Mouse (Mus musculus): ENCODE measurements around the gene 2510009E07Rik. TPM values are rescaled to one million over a fixed set of nuclear protein-coding genes. Genes with fewer than 3 reads are reported as not detected.

The 2510009E07Rik gene
- total and polyA plus RNA-seq, 2 experiments from 2014 or later: 20.0 to 32.2 TPM

DNA sequence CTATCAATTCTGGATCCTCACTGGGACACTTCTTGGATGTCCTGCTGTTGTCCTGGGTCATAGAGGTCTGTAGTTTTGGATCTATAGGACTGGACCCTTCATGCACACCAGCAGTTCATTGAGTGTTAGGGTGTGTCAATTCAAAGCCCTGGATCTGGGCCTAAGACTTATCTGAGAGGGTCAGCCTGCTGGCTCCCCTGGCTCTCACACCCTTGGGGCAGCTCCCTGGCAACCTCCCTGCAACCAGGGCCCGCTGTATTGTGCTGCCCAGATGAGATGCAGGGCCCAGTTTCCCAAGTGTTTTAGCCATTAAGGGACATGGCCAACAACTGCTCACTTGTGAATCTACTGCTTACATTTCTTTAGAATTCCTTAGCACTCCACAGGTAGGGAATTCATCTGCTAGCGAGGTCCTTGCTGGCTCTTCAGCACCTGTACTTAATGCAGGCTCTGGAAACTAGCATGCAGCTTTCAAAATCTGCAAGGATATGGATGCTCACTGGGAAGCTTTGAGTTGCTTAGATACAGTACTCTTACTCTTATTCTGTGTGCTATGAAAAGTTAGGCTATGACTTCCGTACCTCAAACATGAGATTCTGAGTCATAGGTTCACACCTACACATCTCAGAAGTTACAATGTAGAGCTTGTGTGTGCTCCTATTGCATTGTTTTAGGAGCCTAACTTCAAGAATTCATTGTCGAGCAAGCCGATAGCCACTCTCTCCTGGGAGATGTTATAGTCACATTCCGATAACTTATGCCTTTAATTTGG, 88.0 kb downstream of the 2510009E07Rik start:
- WGBS: 61% methylated on average over 6 of the region's 6 CpGs

DNA sequence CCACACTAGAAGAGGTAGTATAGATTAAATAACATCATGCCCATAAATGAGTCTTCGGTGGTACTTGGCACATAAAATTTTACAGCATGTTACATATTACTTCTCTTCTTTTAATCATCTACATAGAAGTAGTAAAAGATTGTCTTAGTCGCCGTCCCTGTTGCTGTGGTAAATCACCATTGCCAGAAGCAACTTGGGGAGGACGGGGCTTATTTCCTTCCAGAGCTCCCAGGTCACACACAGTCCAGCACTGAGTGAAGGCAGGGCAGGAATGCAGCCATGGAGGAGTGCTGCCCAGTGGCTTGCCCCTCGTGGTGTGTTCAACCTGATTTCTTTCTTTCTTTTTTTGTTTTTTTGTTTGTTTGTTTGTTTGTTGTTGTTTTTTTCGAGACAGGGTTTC, 90.1 kb downstream of the 2510009E07Rik start:
- Histone ChIP-seq H3K27ac (ENCODE audit: low read depth) (no peak overlapping the region), H3K9ac (replicated peaks; ENCODE audit: low read depth, low read length) (no peak overlapping the region), H3K4me1 (ENCODE audit: control insufficient read depth, insufficient read depth) (peaks cover 34% of the 10 kb centered on the region), H3K4me3 (ENCODE audit: low read depth, low read length) (no peak overlapping the region), H3K36me3 (replicated peaks; ENCODE audit: control insufficient read depth, insufficient read depth, low read length) (no peaks in the 10 kb centered on the region), H3K4me2 (ENCODE audit: low read depth, low read length) (no peak overlapping the region), H3K27me3 (ENCODE audit: control insufficient read depth, insufficient read depth, low read length) (no peaks in the 10 kb centered on the region), H3K9me3 (replicated peaks; ENCODE audit: control insufficient read depth, low read length) (no peaks in the 10 kb centered on the region)
- ATAC-seq (ENCODE audit: insufficient read depth, low read depth) (no peak), DNase-seq (ENCODE audit: low spot score) (no peak)
- no peak for TF ChIP-seq EP300 (IDR thresholded peaks at IDR 0.05; ENCODE audit: low read depth)
- TF ChIP-seq CTCF (IDR thresholded peaks at IDR 0.05; ENCODE audit: low read depth): no peak
- 80% methylated on average over 6 of the region's 6 CpGs for WGBS

More for the DNA sequence above, 88.0 kb downstream of the 2510009E07Rik start:
- Histone ChIP-seq H3K4me2 (ENCODE audit: low read depth, low read length) (no peak overlapping the region), H3K9me3 (replicated peaks; ENCODE audit: control insufficient read depth, low read length) (no peaks in the 10 kb centered on the region), H3K36me3 (replicated peaks; ENCODE audit: control insufficient read depth, insufficient read depth, low read length) (no peaks in the 10 kb centered on the region), H3K4me1 (ENCODE audit: control insufficient read depth, insufficient read depth) (peaks cover 34% of the 10 kb centered on the region), H3K27me3 (ENCODE audit: control insufficient read depth, insufficient read depth, low read length) (no peaks in the 10 kb centered on the region), H3K27ac (ENCODE audit: low read depth) (no peak overlapping the region; the same call in 1 of the 2 replicates), H3K4me3 (ENCODE audit: low read depth, low read length) (no peak overlapping the region), H3K9ac (replicated peaks; ENCODE audit: low read depth, low read length) (no peak overlapping the region)
- TF ChIP-seq EP300 (IDR thresholded peaks at IDR 0.05; ENCODE audit: low read depth): no peak
- no peak for TF ChIP-seq CTCF (IDR thresholded peaks at IDR 0.05; ENCODE audit: low read depth)
- no peak for ATAC-seq (ENCODE audit: insufficient read depth, low read depth)
- DNase-seq (ENCODE audit: low spot score): no peak

Other genes with a start within 250 kb of the 2510009E07Rik start
- gene Ehhadh, start 93.1 kb upstream of the 2510009E07Rik start, total RNA-seq (2014; rRNA removed; ENCODE audit: low replicate concordance): 3.8 and 6.5 TPM in 2 replicates
- gene Ehhadh, start 93.1 kb upstream of the 2510009E07Rik start, polyA plus RNA-seq (2015; fragmentation: Nextera tagmentation; extraction: Ambion mirVana): 3.5 and 4.3 TPM in 2 replicates
- gene Map3k13, start 99.7 kb upstream of the 2510009E07Rik start, total RNA-seq (2014; rRNA removed; ENCODE audit: low replicate concordance): 1.0 and 1.4 TPM in 2 replicates
- 0.33 and 0.36 TPM in 2 replicates for gene Map3k13, start 99.7 kb upstream of the 2510009E07Rik start, polyA plus RNA-seq (2015; fragmentation: Nextera tagmentation; extraction: Ambion mirVana)